Mouse (Mus musculus): Measurements from ENCODE around the gene Fbxw5. TPM values are rescaled to one million over a fixed set of nuclear protein-coding genes. Genes with fewer than 3 reads are reported as not detected.

The Fbxw5 gene
- polyA plus RNA-seq (2012; rRNA removed), result 64.7 and 72.3 TPM in 2 replicates

GRCm38 (mm10) chr2:25500576-25501405, at the start of gene Fbxw5:
Gene Fbxw5, plus strand, starts transcription at chr2:25500750.
- peak; percentile 72 to 85 for DNase-seq (ENCODE audit: extremely low spot score in 1 of 2, low spot score in 1 of 2)

DNA sequence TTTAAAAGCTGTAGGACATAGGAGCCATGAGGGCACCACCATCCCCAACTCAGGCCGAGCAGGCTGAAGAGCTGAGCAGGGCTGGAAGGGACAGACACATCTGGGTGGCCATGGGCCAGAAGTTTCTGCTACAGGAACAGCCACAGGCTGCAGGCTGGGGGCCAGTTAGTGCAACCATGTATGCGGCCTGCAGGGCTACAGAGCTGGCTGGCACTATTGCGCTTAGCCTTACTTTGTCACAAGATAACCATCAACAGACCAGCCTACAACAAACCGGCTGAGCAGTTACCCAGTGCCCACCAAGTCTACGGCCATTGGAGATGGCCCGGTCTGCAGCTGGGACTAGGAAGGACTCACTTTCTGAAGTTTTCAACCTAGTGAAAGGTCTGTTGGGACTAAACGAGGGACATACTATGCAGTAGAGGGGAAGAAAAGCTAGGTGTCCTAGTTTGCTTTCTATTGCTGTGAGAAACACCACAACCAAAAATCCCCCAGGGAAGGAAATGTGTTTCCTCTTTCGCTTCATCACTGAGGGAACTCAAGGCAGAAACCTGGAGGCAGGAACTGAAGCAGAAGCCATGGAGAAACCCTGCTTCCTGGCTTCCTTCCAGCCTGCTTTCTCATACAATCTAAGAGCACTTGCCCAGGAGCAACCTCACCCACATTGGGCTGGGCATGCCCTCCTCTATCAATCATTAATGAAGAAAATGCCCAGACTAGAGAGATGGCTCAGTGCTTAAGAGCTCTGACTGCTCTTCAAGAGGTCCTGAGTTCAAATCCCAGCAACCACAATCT, 49.5 kb upstream of the Fbxw5 start:
- DNase-seq (ENCODE audit: extremely low spot score in 1 of 2, low spot score in 1 of 2), result no peak

DNA sequence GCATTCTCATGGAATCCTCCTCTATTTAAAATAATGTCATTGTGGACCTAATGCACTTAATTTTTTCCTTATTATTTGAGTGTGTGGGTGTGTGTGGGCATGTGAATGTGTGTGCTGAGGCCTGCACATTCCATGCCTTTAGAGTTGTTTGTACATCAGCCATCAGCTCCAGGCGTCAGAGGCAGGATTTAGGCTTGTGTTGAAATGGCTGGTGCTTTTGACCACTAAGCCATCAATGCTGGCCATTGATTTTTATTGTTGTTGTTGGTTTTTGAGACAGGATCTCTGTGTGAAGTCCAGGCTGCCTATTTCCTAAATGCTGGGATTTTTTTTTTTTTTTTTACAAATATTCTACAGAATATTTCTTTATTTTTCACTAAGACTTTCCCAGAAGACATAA, 47.6 kb upstream of the Fbxw5 start:
- no peak for DNase-seq (ENCODE audit: extremely low spot score in 1 of 2, low spot score in 1 of 2)

- no peak for DNase-seq (ENCODE audit: extremely low spot score in 1 of 2, low spot score in 1 of 2)
These were observed 44.2 kb upstream of the Fbxw5 start, which contains the start of gene Clic3 for GRCm38 (mm10) chr2:25456205-25456953. Gene Clic3, plus strand, starts transcription at chr2:25456838.

DNA sequence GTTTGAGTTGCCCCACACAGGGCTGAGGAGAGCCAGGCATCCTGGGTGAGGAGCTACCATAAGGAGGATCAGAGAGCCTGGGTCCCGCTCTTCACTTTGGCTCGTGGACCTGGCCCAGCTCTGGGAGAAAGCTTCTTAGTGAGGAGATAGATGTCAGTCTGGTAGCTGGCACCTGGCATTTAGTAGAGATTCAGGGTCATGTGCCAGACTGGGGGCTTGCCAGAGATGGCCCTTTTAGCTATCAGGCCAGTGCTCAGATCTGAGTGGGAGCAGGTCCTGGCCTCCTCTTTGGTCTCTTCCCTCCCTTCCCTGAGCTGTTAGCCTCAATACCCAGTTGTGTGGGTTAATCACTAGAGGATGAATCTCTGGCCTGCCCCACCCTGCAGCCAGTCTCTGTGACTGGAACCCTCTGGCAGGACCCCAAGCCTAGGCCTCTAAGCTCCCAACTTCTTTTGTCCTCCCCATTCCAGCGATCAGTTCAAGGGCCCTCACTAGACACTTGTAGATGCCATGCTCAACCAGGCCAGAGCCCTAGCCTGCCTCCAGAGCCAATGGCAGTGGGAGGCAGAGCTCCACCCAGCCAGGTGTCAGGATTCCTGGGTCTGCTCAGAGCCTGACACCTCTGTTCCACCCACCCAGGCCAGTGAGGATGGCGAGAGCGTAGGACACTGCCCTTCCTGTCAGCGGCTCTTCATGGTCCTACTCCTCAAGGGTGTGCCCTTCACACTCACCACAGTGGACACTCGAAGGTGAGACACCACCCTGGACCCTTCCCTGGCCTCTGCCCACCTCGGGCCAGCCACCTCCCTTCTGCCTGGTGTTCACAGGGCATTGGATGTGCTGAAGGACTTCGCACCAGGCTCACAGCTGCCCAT, 43.3 kb upstream of the Fbxw5 start:
- no peak for DNase-seq (ENCODE audit: extremely low spot score in 1 of 2, low spot score in 1 of 2)

DNA sequence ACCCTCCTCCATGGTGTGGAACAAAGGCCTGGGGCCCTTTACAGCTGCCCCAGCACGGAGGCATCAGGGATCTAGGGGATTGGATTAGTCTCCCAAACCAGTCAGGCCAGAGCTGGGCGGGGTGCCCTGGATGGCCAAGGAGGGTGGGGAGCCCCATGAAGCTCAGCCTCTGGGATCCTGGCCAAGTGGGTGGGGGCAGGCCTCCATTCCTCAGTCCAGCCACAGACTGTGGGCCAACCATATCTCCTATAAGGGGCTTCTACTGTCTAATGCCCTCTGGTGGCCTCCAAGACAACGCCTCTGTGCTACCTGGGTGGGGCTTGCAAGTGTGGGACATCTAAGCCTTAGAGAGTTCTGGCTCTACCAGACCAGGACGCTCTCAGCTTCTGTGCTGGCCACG, 41.6 kb upstream of the Fbxw5 start:
- DNase-seq (ENCODE audit: extremely low spot score in 1 of 2, low spot score in 1 of 2), result no peak

GRCm38 (mm10) chr2:25460135-25460534, 40.4 kb upstream of the Fbxw5 start:
- no peak for DNase-seq (ENCODE audit: extremely low spot score in 1 of 2, low spot score in 1 of 2)

DNA sequence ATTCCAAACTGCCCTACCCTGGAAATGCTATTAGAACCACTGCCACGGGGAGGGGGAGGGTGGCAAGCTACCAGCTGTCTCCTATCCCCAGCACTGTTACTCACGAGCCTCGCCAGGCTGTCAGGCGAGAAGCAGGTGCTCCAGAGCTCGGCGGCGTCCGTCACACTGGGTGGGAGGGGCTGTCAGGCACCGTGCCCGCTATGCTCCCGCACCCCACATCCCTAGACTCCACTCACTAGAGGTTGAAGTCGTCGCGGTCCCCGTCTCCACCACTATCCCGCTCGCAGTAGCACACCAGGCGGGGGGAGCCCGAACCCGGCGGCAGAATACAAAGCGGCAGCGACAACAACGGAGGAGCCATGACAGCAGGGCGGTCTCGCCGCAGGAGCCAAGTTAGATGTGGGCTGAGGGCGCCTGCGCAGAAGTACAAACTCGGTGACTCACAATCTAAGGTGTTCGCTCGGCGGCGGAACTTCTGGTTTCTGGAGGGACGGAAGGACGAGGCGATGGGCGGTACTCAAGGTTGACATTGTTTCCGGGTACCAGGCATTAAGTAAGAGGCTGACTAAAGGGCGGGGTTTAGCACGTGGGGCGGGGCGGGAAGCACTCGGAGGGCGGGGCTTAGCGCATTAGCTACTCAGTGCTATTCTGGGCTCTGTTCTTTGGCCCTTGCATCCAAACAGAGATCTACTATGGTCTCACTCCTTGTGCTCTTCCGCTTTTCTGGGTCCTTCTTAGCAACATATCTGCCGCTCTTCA, 39.8 kb upstream of the Fbxw5 start, which contains the start of gene Paxx:
Gene Paxx (minus strand): TSS at position 544 of the 759 bp plus-strand sequence.
- DNase-seq (ENCODE audit: extremely low spot score in 1 of 2, low spot score in 1 of 2), result peak; percentile 94 to 96

GRCm38 (mm10) chr2:25461407-25461806, 39.1 kb upstream of the Fbxw5 start:
- DNase-seq (ENCODE audit: extremely low spot score in 1 of 2, low spot score in 1 of 2), result no peak

- DNase-seq (ENCODE audit: extremely low spot score in 1 of 2, low spot score in 1 of 2), result no peak
These were observed 36.9 kb upstream of the Fbxw5 start for GRCm38 (mm10) chr2:25463630-25464029.

DNA sequence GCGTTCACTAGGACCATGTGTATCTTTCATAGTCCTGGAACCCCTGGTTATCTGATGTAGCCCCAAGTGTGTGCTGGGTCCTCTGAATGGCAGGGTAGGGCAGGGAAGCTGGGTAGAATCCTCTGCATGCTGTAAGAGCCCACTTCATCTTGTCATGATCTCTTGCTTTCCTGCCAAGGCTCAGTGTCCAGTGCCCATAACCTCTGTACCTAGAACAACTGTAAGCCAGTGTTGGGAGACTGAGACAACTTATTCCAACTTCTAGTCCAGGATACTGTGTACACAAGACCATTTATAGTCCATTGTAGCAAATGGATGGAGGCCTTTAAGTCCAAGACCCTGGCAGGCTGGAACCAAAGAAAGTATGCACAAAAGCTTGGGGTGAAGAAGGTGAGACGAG, 35.3 kb upstream of the Fbxw5 start:
- DNase-seq (ENCODE audit: extremely low spot score in 1 of 2, low spot score in 1 of 2), result no peak

DNA sequence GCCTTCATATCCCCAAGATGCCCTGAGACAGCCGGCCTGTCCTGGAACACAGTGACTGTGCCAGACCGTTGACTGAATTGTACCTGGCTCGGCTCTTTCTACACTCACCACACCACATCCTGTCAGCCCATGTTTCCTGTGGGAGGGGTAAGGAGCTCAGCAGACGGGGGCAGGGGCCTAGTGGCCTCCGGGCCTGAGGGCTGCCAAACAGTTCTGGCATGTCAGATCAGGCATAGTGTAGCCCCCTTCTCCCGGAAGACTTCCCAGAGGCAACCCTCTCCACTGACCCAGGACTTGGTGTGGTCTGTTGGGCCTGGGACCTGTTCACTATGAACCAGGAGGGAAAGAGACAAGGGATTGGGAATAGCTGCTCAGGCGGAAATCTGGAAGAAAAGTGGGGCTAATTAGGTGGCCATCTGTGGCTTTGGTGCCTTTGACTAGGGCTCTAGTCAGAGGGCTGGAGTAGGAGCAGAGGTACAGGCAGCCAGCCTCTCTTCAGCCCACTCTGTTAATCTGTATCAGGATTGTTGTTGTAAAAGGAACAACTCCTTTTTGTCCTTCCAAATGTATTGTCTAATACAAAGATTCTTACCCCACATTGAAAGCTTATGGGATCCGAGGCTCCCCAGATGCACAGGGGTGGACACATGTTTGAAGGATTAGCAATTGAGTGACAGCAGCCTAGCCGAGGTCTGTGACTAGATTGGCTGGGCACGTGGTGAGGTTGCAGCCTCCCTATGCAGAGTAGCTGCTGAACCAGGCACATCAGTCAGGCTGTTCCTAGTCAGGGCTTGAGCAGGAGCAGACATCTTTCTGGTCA, 34.5 kb upstream of the Fbxw5 start:
- DNase-seq (ENCODE audit: extremely low spot score in 1 of 2, low spot score in 1 of 2), result no peak

DNA sequence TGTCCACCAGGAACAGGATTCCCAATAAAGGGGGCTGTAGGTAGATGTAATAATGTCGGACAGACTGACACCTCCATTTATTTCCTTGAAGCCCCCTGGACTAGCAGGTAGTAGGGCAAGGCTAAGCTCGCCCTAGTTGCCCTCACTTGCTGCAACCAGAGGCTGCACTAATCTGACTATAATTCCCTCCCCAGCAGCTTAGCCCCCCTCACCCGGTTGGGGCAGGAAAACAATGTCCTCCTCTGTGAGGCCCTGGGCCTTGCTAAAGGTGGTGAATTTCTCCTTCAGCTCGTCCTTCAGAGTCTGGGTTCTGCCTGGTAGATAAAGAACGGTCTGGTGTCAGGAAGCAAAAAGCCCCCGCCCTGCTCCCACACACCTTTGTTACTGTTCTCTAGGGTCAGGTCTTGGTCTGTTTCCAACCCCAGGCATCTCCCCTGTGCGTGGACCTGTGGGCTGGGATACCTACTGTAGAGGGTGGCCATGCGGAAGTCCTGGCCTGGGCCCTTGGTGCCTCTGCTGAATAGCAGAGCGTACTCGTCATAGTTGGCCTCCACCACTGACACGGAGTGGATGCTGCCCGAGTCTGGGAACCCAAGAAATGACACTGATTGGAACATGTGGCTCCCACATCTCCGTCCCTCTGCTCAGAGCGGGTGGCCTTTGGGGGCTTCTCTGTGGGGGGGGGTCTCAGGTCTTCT, 32.8 kb upstream of the Fbxw5 start:
- no peak for DNase-seq (ENCODE audit: extremely low spot score in 1 of 2, low spot score in 1 of 2)

- peak in 1 of 2 experiments; percentile 36 for DNase-seq (ENCODE audit: extremely low spot score in 1 of 2, low spot score in 1 of 2)
These were observed 31.3 kb upstream of the Fbxw5 start for GRCm38 (mm10) chr2:25468962-25469915.

DNA sequence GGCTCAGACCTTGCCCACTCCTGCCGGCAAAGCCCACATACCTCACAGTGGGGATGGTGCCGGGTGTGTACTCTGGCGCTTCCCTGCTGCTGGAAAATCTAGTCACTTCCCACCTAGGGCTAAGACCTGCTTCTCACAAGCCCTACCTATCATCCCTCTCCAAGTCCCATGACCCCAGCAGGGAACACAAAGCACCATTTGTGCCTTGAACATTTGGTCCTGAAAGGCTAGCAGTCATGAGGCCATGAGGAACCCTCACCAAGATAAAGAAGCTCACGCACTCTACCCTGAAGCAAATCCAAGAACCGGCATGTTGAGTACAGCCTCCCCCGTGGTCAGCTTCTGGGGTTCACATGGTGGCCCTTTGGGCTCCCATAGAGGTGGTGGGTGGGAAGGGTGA, 30.6 kb upstream of the Fbxw5 start, which contains the start of gene Ptgds:
Gene Ptgds (minus strand): TSS at position 78 of the 400 bp plus-strand sequence.
- no peak for DNase-seq (ENCODE audit: extremely low spot score in 1 of 2, low spot score in 1 of 2)

DNA sequence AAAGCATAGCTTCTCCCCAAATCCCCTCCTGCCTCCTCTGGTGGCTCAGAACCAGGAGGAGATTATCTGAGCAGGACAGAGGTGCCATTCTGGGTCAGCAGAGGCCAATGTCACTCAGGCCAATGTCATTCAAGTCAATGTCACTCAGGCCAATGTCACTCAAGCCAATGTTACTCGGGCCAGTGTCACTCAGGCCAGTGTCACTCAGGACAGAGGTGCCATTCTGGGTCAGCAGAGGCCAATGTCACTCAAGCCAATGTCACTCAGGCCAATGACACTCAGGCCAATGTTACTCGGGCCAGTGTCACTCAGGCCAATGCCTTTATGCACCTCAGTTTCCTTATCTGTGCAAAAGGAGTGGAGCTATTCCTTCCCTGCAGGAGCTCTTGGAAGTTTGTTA, 28.0 kb upstream of the Fbxw5 start:
- DNase-seq (ENCODE audit: extremely low spot score in 1 of 2, low spot score in 1 of 2), result no peak

DNA sequence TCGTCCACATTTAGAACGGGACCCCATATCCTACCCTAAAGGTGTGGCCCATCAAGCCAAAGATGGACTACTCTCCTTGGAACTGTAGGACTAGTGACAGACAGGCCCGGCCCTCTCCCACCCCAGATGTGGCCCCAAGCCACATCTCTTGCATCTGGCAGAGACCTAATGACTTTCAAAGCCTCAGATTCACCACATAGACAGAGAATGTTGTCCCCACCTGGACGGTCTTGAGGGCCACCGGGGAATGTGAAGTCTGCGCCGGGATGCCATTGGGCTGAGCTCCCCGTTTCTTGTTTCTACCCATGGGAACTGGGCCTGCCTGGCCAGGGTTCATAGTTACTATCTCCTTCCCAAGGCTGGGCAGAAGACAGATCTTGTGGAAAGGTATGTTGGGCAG, 23.0 kb upstream of the Fbxw5 start:
- no peak for DNase-seq (ENCODE audit: extremely low spot score in 1 of 2, low spot score in 1 of 2)

Measured in frontal cortex, adult 2 months (tissue).